Mouse (Mus musculus) kidney, postnatal 36 days (tissue): ENCODE measurements around the gene Col1a1.

ENCODE experiments used
- DNase-seq, 2 experiments: peaks; one replicate each; pipeline ENCODE4 v3.0.0; 2021 to 2022; ENCODE audit warnings: mixed read lengths in 2 of 2

The Col1a1 gene

GRCm38 (mm10) chr11:94996984-94997383 is 61.0 kb downstream of the Col1a1 start:
- DNase-seq, result no peak

DNA sequence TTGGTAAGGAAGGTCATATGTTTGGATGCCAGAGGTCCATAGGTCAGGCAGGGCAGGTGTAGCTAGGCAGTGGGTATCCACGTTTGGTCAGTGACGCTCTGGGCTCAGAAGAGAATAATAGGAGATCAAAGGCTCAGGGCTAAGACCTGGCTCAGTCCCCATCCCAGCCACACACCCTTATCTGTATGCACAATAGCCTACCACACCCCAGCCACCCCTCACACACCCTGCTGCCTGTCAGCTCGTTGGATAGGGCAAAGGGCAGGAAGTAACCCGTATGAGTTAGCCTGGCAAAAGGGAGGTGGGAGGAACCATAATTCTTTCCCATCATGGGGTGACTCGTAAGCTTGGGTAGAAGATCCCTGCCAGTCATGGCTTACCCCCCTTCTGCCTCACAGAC is 61.6 kb downstream of the Col1a1 start:
- DNase-seq, result no peak

- DNase-seq, result no peak
Measured at GRCm38 (mm10) chr11:94998041-94998531, 62.1 kb downstream of the Col1a1 start.

DNA sequence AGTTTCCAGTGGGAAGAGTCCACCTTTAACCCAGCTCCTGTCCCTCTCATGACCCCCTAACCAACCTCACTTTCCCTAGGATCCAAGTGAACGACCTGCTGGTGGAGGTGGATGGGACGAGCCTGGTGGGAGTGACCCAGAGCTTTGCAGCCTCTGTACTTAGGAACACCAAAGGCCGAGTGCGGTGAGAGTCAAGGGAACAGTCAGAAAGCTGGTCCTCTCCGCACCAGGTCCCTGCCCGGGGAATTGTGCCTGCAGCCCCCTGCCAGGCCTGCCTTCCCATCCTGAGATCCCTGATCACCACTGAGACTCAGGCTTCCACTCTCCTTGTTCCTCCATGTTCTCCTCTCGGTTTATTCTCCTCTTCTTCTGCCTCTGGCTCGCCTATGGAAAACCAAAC is 64.1 kb downstream of the Col1a1 start:
- no peak for DNase-seq

DNA sequence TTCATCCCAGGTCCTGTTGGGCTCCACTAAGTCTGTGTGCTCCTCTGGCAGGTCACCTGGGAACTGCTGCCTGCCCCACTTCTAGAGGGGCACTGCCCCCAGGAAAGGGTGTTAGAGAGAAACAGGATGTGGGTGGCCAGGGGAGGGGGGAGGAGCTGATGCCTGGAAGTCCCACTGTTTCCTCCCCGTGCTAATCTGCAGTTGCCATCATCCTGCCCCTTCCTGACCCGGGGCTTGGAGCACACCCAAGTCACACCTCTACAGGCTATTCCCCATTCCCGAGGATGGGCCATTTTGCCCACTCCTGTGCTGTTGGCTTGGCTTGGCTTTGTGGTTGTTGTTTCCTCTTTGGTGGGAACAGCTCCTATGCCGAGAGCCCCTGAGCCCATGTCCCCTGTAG is 64.5 kb downstream of the Col1a1 start:
- DNase-seq, result peak; percentile 70 to 82

DNA sequence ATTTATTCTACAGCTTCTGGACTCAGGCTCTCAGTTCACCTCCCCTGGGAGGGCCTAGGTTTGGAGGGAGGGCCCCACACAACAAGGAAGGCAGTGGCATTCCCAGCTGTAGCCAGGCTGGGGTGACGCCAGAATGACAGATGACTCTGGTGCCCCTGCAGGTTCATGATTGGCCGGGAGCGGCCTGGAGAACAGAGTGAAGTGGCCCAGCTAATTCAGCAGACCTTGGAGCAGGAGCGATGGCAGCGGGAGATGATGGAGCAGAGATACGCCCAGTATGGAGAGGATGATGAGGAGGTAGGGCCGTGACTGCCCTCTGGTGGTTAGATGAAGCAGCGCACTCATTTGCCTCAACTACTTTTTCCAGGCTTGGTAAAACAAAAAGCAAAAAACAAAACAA is 65.0 kb downstream of the Col1a1 start:
- peak; percentile 71 to 80 for DNase-seq

GRCm38 (mm10) chr11:95001584-95002347 is 65.7 kb downstream of the Col1a1 start:
- no peak for DNase-seq
